8 mouse cellular contexts compared by ENCODE assay signal in the genomic region with DNA sequence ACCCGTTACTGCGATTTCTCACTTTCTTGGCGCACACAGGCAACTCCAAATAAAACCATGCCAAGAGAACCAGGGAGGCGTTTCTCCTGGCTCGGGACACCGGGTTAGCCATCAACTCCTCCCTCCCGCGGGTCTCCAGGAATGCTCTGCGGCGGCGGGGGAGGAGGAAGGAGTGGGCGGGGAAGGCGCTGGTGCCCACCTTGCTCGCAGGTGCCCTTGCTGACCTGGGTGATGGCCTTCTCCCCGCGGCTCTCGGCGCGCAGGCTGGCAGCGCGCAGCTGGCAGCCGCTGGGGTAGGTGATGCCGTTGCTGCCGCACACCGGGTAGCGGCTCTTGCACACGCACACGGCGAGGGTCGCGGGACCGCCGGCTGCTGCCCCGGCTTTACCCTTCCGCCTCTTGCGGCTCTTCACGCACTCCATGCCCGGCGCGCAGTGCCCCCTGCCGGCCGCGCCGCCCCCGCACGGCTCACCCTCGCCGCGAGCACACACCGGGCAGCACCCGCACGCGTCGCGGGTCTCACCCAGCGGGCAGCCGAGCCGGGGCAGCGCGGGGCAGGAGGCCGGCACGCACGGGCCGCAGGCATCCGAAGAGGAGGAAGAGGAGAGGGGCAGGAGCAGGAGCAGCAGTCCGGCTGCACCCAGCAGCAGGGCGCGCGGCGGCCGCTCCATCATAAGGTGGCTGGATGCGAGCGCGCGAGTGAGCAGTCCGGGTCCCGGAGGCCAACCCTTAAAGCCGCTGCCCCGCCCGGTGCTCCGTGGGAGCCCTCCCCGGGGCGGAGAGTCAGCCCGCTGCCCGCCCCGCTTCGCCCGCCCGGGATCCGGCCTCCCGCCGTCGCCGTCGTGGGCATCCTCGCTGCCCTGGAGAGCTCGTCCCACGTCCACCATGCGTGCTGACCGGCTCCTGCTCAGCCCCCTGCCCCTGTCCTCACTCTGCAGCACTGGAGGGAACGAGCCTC. TPM values are rescaled to one million over a fixed set of nuclear protein-coding genes. Genes with fewer than 3 reads are reported as not detected.
DNase-seq lines count a peak whose midpoint lies in the region; ATAC-seq and TF ChIP-seq lines count a peak whose summit lies in the region.

A gene (minus strand): TSS at position 701 of the 958 bp plus-strand sequence.

- peaks cover 32% of the 10 kb centered on the region for H3K79me2 ChIP-seq in myocyte (ENCODE audit: control insufficient read depth, insufficient read depth)

- H3K36me3 ChIP-seq in forebrain, embryonic 12.5 days (replicated peaks), result no peaks in the 10 kb centered on the region
- H3K36me3 ChIP-seq in heart, embryonic 14.5 days (ENCODE audit: control insufficient read depth, insufficient read depth, low read length), result no peaks in the 10 kb centered on the region
- no peaks in the 10 kb centered on the region for H3K36me3 ChIP-seq in kidney, postnatal 0 days (ENCODE audit: insufficient read depth, low read length)
- H3K36me3 ChIP-seq in liver, embryonic 11.5 days (ENCODE audit: control insufficient read depth, insufficient read depth, low read length), result no peaks in the 10 kb centered on the region
- H3K36me3 ChIP-seq in myocyte (ENCODE audit: control insufficient read depth, insufficient read depth), result no peaks in the 10 kb centered on the region
- H3K36me3 ChIP-seq in stomach, postnatal 0 days (ENCODE audit: control insufficient read depth, insufficient read depth, low read length), result no peaks in the 10 kb centered on the region

- TF ChIP-seq CTCF in kidney, postnatal 0 days (IDR thresholded peaks at IDR 0.05; ENCODE audit: low read depth), result peak; percentile 70
- TF ChIP-seq CTCF in stomach, postnatal 0 days (IDR thresholded peaks at IDR 0.05; ENCODE audit: low read depth), result peak; percentile 70

- peak within 1 kb of the TSS; percentile 56 for H3K9ac ChIP-seq in forebrain, embryonic 12.5 days
- H3K9ac ChIP-seq in heart, embryonic 14.5 days (ENCODE audit: low read length), result peak within 1 kb of the TSS; percentile 69
- H3K9ac ChIP-seq in kidney, postnatal 0 days (ENCODE audit: low read depth, low read length), result peak within 1 kb of the TSS; percentile 77
- 0 out of 2 replicates have a peak within 1 kb of the TSS, but pooled peaks have one; percentile 26 for H3K9ac ChIP-seq in liver, embryonic 11.5 days (ENCODE audit: low read depth, low read length)
- peak within 1 kb of the TSS; percentile 80 for H3K9ac ChIP-seq in stomach, postnatal 0 days (ENCODE audit: low read length)

- WGBS in forebrain, embryonic 12.5 days, result 7% methylated on average over 63 of the region's 101 CpGs
- 5% methylated on average over 91 of the region's 101 CpGs for WGBS in heart, embryonic 14.5 days
- WGBS in kidney, postnatal 0 days, result 5% methylated on average over 97 of the region's 101 CpGs
- WGBS in liver, embryonic 11.5 days, result 4% methylated on average over 98 of the region's 101 CpGs
- WGBS in stomach, postnatal 0 days, result 6% methylated on average over 85 of the region's 101 CpGs

- H3K9me3 ChIP-seq in forebrain, embryonic 12.5 days, result 0 out of 2 replicates have a peak, but pooled peaks cover 2% of the 10 kb centered on the region
- H3K9me3 ChIP-seq in heart, embryonic 14.5 days (ENCODE audit: control insufficient read depth, low read length), result no peaks in the 10 kb centered on the region
- no peaks in the 10 kb centered on the region for H3K9me3 ChIP-seq in kidney, postnatal 0 days (replicated peaks; ENCODE audit: low read length)
- H3K9me3 ChIP-seq in liver, embryonic 11.5 days (ENCODE audit: control insufficient read depth, low read length), result no peaks in the 10 kb centered on the region
- no peaks in the 10 kb centered on the region for H3K9me3 ChIP-seq in stomach, postnatal 0 days (ENCODE audit: control insufficient read depth, low read length)

- no peak within 1 kb of the TSS for H3K27ac ChIP-seq in forebrain, embryonic 12.5 days
- peak within 1 kb of the TSS in 1 of 2 experiments; percentile 24; a peak in 2 of 4 replicates for H3K27ac ChIP-seq in heart, embryonic 14.5 days (replicated peaks in 1 of 2; ENCODE audit: control insufficient read depth in 1 of 2, insufficient read depth in 1 of 2, low read depth in 2 of 2, low read length in 2 of 2)
- peak within 1 kb of the TSS; percentile 86 for H3K27ac ChIP-seq in kidney, postnatal 0 days
- no peak within 1 kb of the TSS for H3K27ac ChIP-seq in liver, embryonic 11.5 days (ENCODE audit: low read depth, low read length)
- H3K27ac ChIP-seq in stomach, postnatal 0 days (replicated peaks), result peak within 1 kb of the TSS; percentile 96

- peak; percentile 80 for DNase-seq in 3T3-L1 (ENCODE audit: low read depth, low spot score)
- peak; percentile 90 for DNase-seq in adrenal gland, postnatal 10 days
- peak; percentile 79 for DNase-seq in kidney, postnatal 0 days (ENCODE audit: low spot score)
- peak; percentile 66 for DNase-seq in liver, embryonic 11.5 days (ENCODE audit: low spot score)
- DNase-seq in stomach, postnatal 0 days (ENCODE audit: low spot score), result peak; percentile 70

- peak; percentile 91 for TF ChIP-seq POLR2A in myocyte (IDR thresholded peaks at IDR 0.05; ENCODE audit: insufficient read length, low read depth)

- no peak for TF ChIP-seq EP300 in stomach, postnatal 0 days (optimal IDR thresholded peaks at IDR 0.05)

- H3K4me3 ChIP-seq in forebrain, embryonic 12.5 days (replicated peaks), result peak within 1 kb of the TSS; percentile 59
- H3K4me3 ChIP-seq in heart, embryonic 14.5 days (ENCODE audit: control insufficient read depth in 1 of 2, insufficient read depth in 1 of 2, low read depth in 1 of 2, low read length in 2 of 2), result peak within 1 kb of the TSS; percentile 63 to 69
- H3K4me3 ChIP-seq in kidney, postnatal 0 days (replicated peaks; ENCODE audit: low read depth, low read length), result peak within 1 kb of the TSS; percentile 75
- H3K4me3 ChIP-seq in liver, embryonic 11.5 days (ENCODE audit: low read depth, low read length), result peak within 1 kb of the TSS; percentile 56
- H3K4me3 ChIP-seq in myocyte, result peak within 1 kb of the TSS; percentile 25
- H3K4me3 ChIP-seq in stomach, postnatal 0 days (ENCODE audit: low read depth, low read length), result peak within 1 kb of the TSS; percentile 74

- peak within 1 kb of the TSS; percentile 84 for H3ac ChIP-seq in myocyte (ENCODE audit: control insufficient read depth, insufficient read length)

- H3K4me1 ChIP-seq in forebrain, embryonic 12.5 days, result peaks cover 9% of the 10 kb centered on the region; the same call in 1 of the 2 replicates
- H3K4me1 ChIP-seq in heart, embryonic 14.5 days (ENCODE audit: control insufficient read depth in 2 of 2, insufficient read depth in 2 of 2, low read length in 2 of 2), result no peaks in the 10 kb centered on the region; a peak in 1 of 4 replicates
- 0 out of 2 replicates have a peak, but pooled peaks cover 8% of the 10 kb centered on the region for H3K4me1 ChIP-seq in kidney, postnatal 0 days (replicated peaks; ENCODE audit: insufficient read depth, low read length)
- H3K4me1 ChIP-seq in liver, embryonic 11.5 days (replicated peaks; ENCODE audit: control insufficient read depth, insufficient read depth, low read length), result no peaks in the 10 kb centered on the region
- H3K4me1 ChIP-seq in stomach, postnatal 0 days (replicated peaks; ENCODE audit: control insufficient read depth, insufficient read depth), result peaks cover 4% of the 10 kb centered on the region; the same call in 1 of the 2 replicates

- H3K27me3 ChIP-seq in forebrain, embryonic 12.5 days, result peaks cover 35% of the 10 kb centered on the region
- H3K27me3 ChIP-seq in heart, embryonic 14.5 days (ENCODE audit: control insufficient read depth, insufficient read depth, low read length), result peaks cover 11% of the 10 kb centered on the region; the same call in 1 of the 2 replicates
- no peaks in the 10 kb centered on the region for H3K27me3 ChIP-seq in kidney, postnatal 0 days (ENCODE audit: insufficient read depth, low read length)
- peaks cover 17% of the 10 kb centered on the region for H3K27me3 ChIP-seq in liver, embryonic 11.5 days (replicated peaks; ENCODE audit: control insufficient read depth, insufficient read depth, low read length)
- no peaks in the 10 kb centered on the region for H3K27me3 ChIP-seq in myocyte (ENCODE audit: control insufficient read depth, insufficient read depth, insufficient read length)
- H3K27me3 ChIP-seq in stomach, postnatal 0 days (ENCODE audit: control insufficient read depth, insufficient read depth, low read length), result no peaks in the 10 kb centered on the region

- H3K4me2 ChIP-seq in forebrain, embryonic 12.5 days, result peak within 1 kb of the TSS; percentile 94
- peak within 1 kb of the TSS; percentile 93 for H3K4me2 ChIP-seq in heart, embryonic 14.5 days (ENCODE audit: low read length)
- peak within 1 kb of the TSS; percentile 87 for H3K4me2 ChIP-seq in kidney, postnatal 0 days (ENCODE audit: low read length)
- peak within 1 kb of the TSS; percentile 88 for H3K4me2 ChIP-seq in liver, embryonic 11.5 days
- peak within 1 kb of the TSS; percentile 93 for H3K4me2 ChIP-seq in myocyte (ENCODE audit: low read depth)
- H3K4me2 ChIP-seq in stomach, postnatal 0 days (replicated peaks; ENCODE audit: low read depth), result peak within 1 kb of the TSS; percentile 84

- peak; percentile 90 for ATAC-seq in forebrain, embryonic 12.5 days (ENCODE audit: low FRiP score)
- peak; percentile 72 for ATAC-seq in heart, embryonic 14.5 days (ENCODE audit: insufficient number of reproducible peaks, insufficient read depth, low FRiP score, low read depth)
- ATAC-seq in kidney, postnatal 0 days (replicated peaks; ENCODE audit: low FRiP score, low read depth), result peak; percentile 93
- peak; percentile 72 for ATAC-seq in liver, embryonic 11.5 days (replicated peaks; ENCODE audit: low FRiP score)
- peak; percentile 91 for ATAC-seq in stomach, postnatal 0 days (ENCODE audit: low FRiP score, low TSS enrichment)

TF ChIP-seq in myocyte, 11 proteins besides CTCF, POLR2A, EP300 and RAD21 (continues in another document):
- TF ChIP-seq TCF12 (IDR thresholded peaks at IDR 0.05; ENCODE audit: insufficient read depth, poor library complexity, severe bottlenecking), result no peak
- no peak for TF ChIP-seq REST (IDR thresholded peaks at IDR 0.05; ENCODE audit: insufficient read depth, insufficient read length)
- TF ChIP-seq CEBPB (IDR thresholded peaks at IDR 0.05; ENCODE audit: insufficient read depth, poor library complexity, severe bottlenecking), result no peak
- TF ChIP-seq POLR2AphosphoS2 (IDR thresholded peaks at IDR 0.05; ENCODE audit: insufficient read length, low read depth), result peak; percentile 72
- TF ChIP-seq MYOD1 (IDR thresholded peaks at IDR 0.05; ENCODE audit: control insufficient read depth in 1 of 3, insufficient read length in 2 of 3, low read depth in 2 of 3), result peak in 2 of 3 experiments; percentile 6 to 58
- TF ChIP-seq USF1 (IDR thresholded peaks at IDR 0.05; ENCODE audit: low read depth), result no peak

RNA-seq across cellular contexts. Expression of the gene that starts here (rescaled TPM):
- total RNA-seq in adrenal gland, postnatal 10 days (2021), result 100 to 1,000 TPM; 664 to 746 TPM
- polyA plus RNA-seq in forebrain, embryonic 12.5 days (2016; fragmentation: Nextera tagmentation; extraction: Ambion mirVana), result 28.1 and 28.9 TPM in 2 replicates
- polyA plus RNA-seq in heart, embryonic 14.5 days (2014; fragmentation: Nextera tagmentation; extraction: Ambion mirVana), result 49.8 and 51.8 TPM in 2 replicates
- 1,308 and 1,398 TPM in 2 replicates for polyA plus RNA-seq in kidney, postnatal 0 days (2015; fragmentation: Nextera tagmentation; extraction: Ambion mirVana)
- 8.2 and 8.6 TPM in 2 replicates for polyA plus RNA-seq in liver, embryonic 11.5 days (2014; fragmentation: Nextera tagmentation; extraction: Ambion mirVana)
- polyA plus RNA-seq in myocyte (2012; fragmentation: generic; extraction: Trizol), result 201 TPM
- polyA plus RNA-seq in stomach, postnatal 0 days (2015; fragmentation: Nextera tagmentation; extraction: Ambion mirVana), result 421 and 437 TPM in 2 replicates

Comparison
In these comparisons a context has a peak if more than half of its experiments do, and no peak if none do; other contexts are left out.
1. H3K27ac ChIP-seq: peak in kidney, postnatal 0 days (single experiment) and stomach, postnatal 0 days (single experiment); none in forebrain, embryonic 12.5 days (single experiment) and liver, embryonic 11.5 days (single experiment).
2. H3K4me3 ChIP-seq: peak in every context shown above with its lines; median percentile 75 in kidney, postnatal 0 days; 74 in stomach, postnatal 0 days; 66 in heart, embryonic 14.5 days; 59 in forebrain, embryonic 12.5 days; 56 in liver, embryonic 11.5 days; 25 in myocyte.
3. H3K9ac ChIP-seq: peak in every context shown above with its lines; median percentile 80 in stomach, postnatal 0 days; 77 in kidney, postnatal 0 days; 69 in heart, embryonic 14.5 days; 56 in forebrain, embryonic 12.5 days; 26 in liver, embryonic 11.5 days.
4. Peak in every context shown above with its lines, with median percentiles within 50 percentile points of each other: DNase-seq, ATAC-seq and H3K4me2 ChIP-seq.